Mouse (Mus musculus) liver, adult (tissue): ENCODE data around the gene Mapk7.

ENCODE experiments used
- GATA4 ChIP-seq: IDR thresholded peaks from 2 replicates; pipeline ENCODE4 v1.6.1; 2014; ENCODE audit warnings: mild to moderate bottlenecking, low read length; ENCODE audit not compliant: insufficient replicate concordance

Mapk7 gene

DNA sequence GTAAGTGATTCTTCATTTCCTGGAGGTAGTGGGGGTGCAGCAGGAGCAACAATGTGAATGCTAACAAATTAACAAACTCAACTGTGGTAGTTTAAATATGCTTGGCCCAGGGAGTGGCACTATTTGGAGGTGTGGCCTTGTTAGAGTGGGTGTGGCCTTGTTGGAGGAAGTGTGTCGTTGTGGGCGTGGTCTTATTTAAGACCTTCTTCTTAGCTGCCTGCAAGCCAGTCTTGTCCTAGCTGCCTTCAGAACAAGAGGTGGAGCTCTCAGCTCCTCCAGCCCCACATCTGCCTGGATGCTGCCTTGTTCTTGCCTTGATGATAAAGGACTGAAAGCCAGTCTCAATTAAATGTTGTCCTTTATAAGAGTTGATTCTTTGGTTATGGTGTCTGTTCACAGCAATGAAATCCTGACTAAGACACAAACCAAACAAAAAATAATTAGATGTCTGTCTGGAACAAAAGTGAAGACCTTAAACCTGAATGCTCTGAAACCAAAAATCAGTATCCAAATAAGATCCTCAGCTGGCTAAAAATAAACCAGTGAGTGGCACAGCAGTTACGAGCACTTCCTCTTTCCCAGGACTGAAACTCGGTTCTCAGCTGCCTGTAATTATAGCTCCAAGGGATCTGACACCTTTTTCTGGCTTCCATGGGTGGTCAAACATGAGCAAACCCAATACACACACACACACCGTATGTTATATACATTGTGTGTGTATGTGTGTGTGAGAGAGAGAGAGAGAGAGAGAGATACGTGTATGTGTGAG, 4.7 kb upstream of the Mapk7 start:
- TF ChIP-seq GATA4 = no peak

DNA sequence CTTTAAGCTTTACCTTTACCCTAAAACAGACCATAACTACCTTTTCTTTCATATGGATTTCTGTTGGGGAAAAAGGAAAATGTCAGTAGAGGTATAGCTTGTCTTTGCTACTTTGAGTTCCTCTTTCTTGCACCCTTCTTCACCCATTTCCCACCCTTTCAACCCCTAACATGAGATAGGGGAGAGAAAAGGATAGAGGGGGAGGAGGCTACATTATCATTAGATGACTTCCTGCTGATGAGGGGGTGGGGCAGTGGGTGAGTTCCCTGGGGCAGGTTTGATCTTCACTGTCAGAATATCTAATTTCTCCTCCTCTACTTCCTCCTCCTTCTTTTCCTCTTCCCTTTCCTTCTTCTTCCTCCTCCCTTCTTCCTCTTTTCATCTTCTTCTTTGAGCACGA, 3.3 kb upstream of the Mapk7 start:
- no peak for TF ChIP-seq GATA4

DNA sequence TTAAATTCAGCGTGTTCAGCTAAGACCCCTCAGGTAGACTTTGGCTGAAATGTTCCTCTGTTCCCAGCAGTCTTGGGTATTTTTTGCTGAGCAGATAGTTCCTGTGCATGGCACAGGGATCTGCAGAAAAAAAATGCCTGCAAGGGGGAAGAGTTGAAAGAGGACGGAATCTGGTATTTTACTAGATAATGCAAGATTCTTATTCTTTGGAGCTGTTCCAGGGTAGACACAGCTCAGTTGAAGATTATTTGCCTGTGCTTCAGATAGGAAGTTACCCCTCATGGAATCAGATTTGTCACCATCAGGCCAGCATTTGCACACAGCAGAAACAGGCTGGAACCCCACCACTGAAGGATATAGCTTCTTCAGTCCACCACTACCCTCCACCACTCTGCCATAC, 1.3 kb upstream of the Mapk7 start:
- no peak for TF ChIP-seq GATA4

DNA sequence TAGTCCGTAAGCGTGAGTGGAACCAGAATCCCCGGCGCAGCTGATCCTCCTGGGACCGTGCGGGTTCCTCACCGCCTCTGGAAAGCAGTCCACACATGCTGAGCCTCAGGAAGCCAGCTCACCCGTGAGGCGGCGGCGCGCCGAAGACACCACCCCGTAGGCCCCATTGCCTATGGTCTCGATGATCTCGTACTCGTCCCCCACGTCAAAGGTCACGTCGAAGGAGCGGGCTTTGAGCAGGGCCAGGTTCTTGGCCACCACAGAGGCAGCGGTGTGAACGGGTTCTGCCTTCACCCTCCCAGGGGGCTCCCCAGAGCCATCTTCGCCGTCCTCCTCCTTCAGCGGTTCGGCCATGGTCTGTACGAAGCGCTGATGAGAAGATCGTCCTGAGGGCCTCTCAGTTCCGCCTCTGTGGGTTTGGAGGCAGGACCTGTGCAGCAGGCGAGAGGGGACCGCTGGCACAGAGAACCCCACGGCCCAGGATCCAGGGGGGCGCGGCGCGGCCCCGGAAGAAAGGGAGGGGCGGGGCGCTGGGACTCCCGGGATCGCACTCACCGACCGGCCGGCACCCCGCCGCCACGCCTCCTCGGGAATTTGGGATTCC, 579 bp downstream of the Mapk7 start:
- no peak for TF ChIP-seq GATA4

DNA sequence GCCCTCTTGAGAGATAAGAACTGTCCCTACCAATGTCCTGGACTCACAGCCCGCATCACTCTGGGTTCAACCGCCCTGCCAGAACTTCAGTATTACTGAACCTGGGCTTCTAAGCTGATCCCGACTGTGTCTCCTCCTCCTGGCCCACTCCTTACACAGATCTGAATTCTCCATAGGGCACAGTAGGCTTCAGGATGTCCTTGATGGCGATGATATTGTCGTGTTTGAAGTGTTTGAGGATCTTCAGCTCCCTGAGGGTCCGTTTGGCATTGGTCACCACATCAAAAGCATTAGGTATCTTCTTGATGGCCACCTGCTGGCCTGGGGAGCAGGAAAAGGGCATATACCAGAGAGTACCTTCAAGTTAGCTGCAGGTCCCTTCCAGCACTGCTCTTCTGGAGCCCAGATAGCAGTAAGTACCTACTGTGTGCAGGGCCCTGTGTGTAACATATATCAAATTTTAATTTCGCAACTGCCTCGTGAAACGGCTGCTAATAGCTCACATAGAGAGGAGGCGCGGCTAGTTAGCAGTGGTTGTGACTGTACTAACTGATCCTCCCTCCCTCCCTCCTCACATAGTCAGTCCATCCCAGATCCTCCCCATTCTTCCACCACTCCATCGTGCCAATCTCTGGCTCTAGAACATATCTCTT, 1.3 kb downstream of the Mapk7 start:
- TF ChIP-seq GATA4 = no peak

DNA sequence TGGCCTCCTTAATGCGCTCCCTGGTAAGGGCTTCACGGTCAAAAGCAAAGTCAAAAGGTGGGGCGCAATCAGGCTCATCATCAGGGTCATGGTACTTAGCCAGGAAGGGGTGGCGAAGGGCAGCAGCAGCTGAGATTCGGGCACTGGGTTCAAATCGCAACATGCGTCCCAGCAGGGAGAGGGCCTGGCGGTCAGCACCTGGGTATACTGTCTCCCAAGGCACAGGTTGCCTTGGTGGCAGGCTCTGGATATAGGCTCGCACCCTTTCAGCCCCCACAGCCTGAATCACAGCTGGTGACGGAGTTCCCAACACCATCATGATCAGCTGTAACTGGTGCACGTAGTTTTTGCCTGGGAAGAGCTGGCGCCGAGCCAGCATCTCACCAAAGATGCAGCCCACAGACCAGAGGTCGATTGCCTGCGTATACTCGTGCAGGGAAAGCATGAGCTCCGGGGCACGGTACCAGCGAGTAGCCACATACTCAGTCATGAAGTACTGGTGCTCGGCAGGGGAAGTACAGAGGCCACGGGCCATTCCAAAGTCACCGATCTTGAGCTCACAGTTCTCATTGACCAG, 3.2 kb downstream of the Mapk7 start:
- TF ChIP-seq GATA4 = no peak

DNA sequence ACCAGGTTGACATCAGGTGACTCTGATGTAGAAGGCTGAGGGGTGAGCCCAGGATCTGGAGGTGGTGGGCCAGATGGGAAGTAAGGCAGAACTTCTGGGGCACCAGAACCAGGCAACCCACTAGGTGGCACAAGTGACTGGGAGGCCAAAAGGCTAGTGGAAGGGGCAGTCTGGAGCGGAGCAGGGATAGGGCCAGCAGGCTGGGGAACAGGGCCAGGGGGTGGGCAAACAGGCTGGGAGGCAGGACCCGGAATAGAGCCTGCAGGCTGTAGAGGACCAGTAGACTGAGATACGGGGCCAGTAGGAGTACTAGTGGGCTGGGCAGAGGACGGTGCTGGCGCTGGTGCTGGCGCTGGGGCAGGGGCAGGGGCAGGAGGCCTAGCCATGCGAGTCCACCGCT, 4.3 kb downstream of the Mapk7 start:
- TF ChIP-seq GATA4 = no peak

DNA sequence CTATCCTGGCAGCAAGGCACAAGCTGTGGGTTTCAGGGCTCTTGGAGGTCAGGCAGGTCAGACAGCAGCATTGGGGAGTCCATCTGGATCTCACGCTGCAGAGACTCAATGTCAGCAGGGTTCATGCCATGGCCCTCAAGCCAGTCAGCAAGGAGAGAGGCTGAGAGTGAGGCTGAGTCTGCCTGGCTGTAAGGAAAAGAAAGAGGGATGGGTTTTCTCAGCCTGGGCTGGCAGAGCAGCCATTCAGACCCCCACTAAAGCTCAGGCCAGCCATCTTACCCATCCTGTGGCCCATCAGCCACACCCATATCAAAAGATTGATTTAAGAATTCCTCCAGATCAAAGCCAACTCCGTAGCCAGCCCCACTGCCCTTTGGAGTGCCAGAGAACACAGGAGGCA, 5.1 kb downstream of the Mapk7 start:
- TF ChIP-seq GATA4 = no peak

DNA sequence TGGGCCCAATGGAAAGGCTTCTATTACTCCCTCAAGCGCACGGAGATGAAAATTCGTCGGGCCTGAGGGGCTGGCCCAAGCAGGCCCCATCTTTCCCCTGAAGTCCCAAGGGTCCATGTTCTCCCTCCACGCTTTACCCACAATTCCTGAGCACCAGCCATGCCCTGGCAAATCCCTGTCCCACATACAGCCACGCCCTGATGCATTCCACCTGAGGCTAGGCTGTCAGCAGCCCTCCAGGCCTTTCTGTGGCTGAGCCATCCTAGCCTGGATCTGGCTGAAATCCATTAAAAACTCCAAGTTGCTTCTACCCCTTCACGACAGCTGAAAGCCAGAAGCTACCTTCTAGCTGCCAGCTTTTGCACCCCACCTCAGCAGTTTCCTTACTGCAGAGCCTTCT, 6.3 kb downstream of the Mapk7 start:
- no peak for TF ChIP-seq GATA4

DNA sequence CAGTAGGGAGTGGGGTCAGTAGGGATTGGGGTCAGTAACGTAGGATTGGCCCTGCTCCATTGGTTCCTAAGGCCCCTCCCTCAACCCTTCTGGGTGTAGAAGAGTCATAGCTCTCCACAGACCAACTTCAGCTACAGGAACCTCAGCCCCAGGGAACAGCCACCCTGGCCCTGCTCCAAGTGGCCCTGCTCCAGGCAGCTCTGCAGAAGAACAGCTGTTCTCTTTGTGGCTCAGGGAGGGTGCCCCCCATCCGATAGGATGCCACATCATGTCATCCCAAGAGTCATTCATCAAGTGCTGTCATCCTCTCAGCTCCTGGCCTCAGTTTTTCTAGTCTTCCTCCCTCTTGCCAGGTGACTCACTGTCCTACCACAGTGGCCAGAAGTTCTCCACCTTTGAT, 6.8 kb downstream of the Mapk7 start:
- TF ChIP-seq GATA4 = no peak

DNA sequence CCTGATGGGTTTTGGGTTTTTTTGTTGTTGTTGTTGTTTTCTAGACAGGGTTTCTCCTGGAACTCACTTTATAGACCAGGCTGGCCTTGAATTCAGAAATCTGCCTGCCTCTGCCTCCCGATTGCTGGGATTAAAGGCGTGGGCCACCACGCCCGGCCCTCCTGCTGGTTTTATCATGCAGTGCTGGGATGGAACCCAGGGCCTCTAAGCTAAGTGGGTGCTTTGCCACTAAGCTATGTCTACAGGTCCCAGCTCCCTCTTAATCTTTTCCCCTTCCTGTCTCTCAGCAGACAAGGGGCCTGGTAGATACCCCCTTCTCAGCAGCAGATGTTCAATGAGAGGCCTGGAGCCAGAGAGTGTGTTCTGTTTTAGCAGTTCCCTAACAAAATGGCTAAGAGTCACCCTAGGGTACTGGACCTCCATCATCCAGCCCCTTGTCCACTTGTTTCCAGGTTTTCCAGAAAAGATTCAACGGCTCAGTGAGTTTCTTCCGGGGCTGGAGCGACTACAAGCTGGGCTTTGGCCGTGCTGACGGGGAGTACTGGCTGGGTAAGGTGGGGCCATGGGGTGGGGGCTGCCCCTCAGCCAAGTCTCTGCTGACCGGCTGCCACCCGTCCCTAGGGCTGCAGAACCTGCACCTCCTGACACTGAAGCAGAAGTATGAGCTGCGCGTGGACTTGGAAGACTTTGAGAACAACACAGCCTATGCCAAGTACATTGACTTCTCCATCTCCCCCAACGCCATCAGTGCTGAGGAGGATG, 7.6 kb downstream of the Mapk7 start:
- TF ChIP-seq GATA4 = no peak

DNA sequence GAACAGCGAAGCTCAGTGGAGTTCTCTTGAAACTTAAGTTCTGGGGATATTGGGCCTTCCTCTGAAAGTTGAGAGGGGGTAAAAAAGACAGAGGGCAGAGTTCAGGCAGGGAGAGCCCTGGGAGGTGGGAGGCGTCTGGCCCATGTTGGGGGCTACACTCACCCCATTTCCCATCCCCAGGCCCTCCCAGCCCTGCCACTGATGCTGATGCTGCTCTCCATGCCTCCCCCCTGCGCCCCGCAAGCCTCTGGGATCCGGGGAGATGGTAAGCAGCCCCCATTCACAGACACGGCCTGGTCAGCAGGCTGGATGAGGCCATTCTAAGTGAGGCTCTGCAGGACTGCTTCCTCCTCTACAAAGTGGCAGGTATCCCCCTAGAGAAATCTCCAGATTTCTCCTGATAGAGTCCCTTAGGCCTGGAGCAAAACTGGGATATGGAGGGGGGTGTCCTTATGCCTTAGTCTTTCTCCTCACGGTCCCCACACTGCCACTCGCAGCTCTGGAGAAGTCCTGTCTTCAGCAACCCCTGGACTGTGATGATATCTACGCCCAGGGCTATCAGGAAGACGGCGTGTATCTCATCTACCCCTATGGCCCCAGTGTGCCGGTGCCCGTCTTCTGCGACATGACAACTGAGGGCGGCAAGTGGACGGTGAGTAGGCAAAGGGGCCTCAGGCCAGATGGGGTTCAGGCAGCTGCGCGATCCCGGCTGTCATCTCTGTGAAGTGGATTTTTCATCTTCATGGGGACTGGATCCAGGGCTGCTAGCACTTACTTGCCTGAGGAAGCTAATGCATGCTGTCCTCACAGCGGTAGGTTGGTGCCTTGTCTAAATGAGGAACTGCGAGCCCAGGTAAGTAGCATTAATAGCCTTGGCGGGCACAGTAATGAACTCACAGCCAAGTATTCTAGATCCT, 8.4 kb downstream of the Mapk7 start:
- TF ChIP-seq GATA4 = no peak

DNA sequence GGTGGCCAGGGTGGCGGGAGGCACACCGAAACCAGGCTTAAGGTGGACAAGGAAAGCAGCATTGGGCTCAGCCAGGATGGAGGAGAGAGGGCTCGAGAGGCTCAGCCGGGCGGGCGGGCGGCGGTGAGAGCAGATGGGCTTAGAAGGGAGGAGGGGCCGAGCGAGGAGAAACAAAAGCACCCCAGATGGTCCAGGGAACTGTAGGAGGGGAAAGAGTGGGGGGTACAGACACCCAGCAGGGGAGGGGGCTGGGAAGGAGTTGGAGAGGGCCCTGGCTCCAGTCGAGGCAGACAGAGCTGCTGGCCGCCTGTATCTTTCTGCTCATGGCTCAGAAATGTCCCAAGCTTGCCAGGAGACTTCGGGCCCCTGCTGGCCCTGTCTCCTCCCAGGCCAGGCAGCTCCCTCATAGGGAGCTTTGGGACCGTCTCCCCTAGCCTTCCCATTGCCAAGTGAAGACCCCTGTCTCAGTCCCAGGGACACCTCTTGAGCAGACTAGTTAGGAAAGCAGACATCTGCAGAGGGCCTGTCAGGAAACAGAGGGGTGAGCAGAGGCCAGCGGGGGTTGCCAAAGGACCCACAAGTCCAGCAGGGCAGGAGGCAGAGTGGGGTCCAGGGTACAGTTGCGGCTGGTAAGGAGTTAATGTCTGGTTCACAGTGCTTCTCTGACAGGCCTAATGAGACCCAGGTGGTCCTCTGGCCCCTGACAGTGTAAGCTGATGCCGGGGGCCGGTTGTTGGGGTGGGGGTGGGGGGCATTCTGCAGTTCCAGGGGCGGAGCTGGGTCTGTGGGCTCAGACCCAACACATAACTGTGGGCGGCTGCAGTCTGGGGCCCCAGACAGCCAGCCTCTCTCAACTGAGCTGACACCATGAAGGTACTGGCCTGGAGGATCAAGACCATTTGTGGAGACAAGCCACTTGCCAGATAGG, 9.3 kb downstream of the Mapk7 start, which contains the start of gene Mfap4:
Gene Mfap4 (plus strand): TSS at position 819 of the 928 bp plus-strand sequence.
- TF ChIP-seq GATA4 = no peak

DNA sequence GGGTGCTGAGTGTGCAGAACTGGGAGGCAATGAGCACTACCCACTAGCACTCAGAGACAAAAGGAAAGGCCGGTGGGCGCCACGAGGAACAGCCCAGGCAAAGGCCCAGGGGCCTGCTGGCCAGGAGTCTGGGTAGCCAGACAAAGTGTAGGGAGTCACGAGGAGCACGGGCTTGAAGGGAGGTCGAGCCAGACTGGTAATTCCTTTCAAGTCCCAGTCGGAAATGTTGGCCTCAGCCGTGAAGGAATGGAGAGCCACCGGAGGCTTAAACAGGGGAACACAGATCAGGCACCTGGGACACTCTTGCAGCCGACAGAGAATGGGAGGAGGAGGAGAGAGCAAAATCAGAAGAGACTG, 10.0 kb downstream of the Mapk7 start:
- no peak for TF ChIP-seq GATA4
